Comparison of ENCODE assay signal across 20 mouse cellular contexts in genomic region chr12:16860533-16860932, GRCm38 (mm10). TPM values are rescaled to one million over a fixed set of nuclear protein-coding genes. Genes with fewer than 3 reads are reported as not detected.
DNase-seq lines count a peak whose midpoint lies in the region; ATAC-seq and TF ChIP-seq lines count a peak whose summit lies in the region.
"Had no signal": no experiment of that assay in that cellular context is flagged by ENCODE, and none has a peak within 500 bp of the region (broad histone marks: within the 10 kb centered on the region; RNA-seq: fewer than 3 reads in every experiment).

No protein-coding gene starts in this region.

- no peaks in the 10 kb centered on the region for H3K36me3 ChIP-seq in kidney, adult 2 months (ENCODE audit: control insufficient read depth, insufficient read depth, low read length)
- H3K36me3 ChIP-seq in kidney, postnatal 0 days (ENCODE audit: insufficient read depth, low read length): no peaks in the 10 kb centered on the region
- H3K36me3 ChIP-seq in limb, embryonic 10.5 days: no peaks in the 10 kb centered on the region
- no peaks in the 10 kb centered on the region for H3K36me3 ChIP-seq in stomach, embryonic 16.5 days (ENCODE audit: control insufficient read depth, insufficient read depth, low read length)
- H3K36me3 ChIP-seq in neural tube, embryonic 15.5 days: no peaks in the 10 kb centered on the region
- H3K36me3 ChIP-seq: forebrain, embryonic 12.5 days; heart, embryonic 12.5 days; hindbrain, embryonic 15.5 days had no signal

- no peaks in the 10 kb centered on the region for H3K27me3 ChIP-seq in kidney, adult 2 months (replicated peaks; ENCODE audit: control insufficient read depth, insufficient read depth, low read length)
- no peaks in the 10 kb centered on the region for H3K27me3 ChIP-seq in kidney, postnatal 0 days (ENCODE audit: insufficient read depth, low read length)
- no peaks in the 10 kb centered on the region for H3K27me3 ChIP-seq in limb, embryonic 10.5 days (ENCODE audit: low read depth, poor library complexity, severe bottlenecking)
- no peaks in the 10 kb centered on the region for H3K27me3 ChIP-seq in stomach, embryonic 16.5 days (ENCODE audit: control insufficient read depth, insufficient read depth, low read length)
- H3K27me3 ChIP-seq in neural tube, embryonic 15.5 days (replicated peaks): no peaks in the 10 kb centered on the region
- H3K27me3 ChIP-seq: forebrain, embryonic 12.5 days; heart, embryonic 12.5 days; hindbrain, embryonic 15.5 days had no signal

- 89% methylated on average over 1 of the region's 1 CpGs for WGBS in kidney, adult 2 months
- 68% methylated on average over 1 of the region's 1 CpGs for WGBS in kidney, postnatal 0 days
- WGBS in limb, embryonic 10.5 days: 80% methylated on average over 1 of the region's 1 CpGs
- 48% methylated on average over 1 of the region's 1 CpGs for WGBS in stomach, embryonic 16.5 days
- WGBS in neural tube, embryonic 15.5 days: 80% methylated on average over 1 of the region's 1 CpGs

- no peak for DNase-seq in kidney, adult 2 months
- DNase-seq in kidney, postnatal 25 days: no peak
- DNase-seq in kidney, postnatal 0 days (ENCODE audit: low spot score): no peak
- no peak for DNase-seq in kidney, postnatal 36 days
- DNase-seq in limb, embryonic 10.5 days (ENCODE audit: low spot score): no peak
- DNase-seq in urinary bladder, postnatal 10 days (ENCODE audit: low spot score): no peak
- DNase-seq: adrenal gland, adult 2 months; adrenal gland, postnatal 25 days; cerebellum, adult 18-20 months; cerebellum, adult 9-11 months; cerebellum, postnatal 36 days; gastrocnemius, postnatal 10 days; heart, adult 2 months; heart, postnatal 36 days had no signal

- peak overlapping the region; percentile 39; the same call in 1 of the 2 replicates for H3K27ac ChIP-seq in kidney, adult 2 months (ENCODE audit: insufficient read depth, low read depth, low read length)
- peak overlapping the region; percentile 78 for H3K27ac ChIP-seq in kidney, postnatal 0 days
- peak overlapping the region; percentile 72 for H3K27ac ChIP-seq in limb, embryonic 10.5 days
- peak overlapping the region; percentile 60 for H3K27ac ChIP-seq in stomach, embryonic 16.5 days (ENCODE audit: low read length)
- H3K27ac ChIP-seq in neural tube, embryonic 15.5 days (replicated peaks): no peak overlapping the region
- H3K27ac ChIP-seq: forebrain, embryonic 12.5 days; heart, adult 2 months; hindbrain, embryonic 15.5 days had no signal

- TF ChIP-seq POLR2A in kidney, adult 2 months (IDR thresholded peaks at IDR 0.05; ENCODE audit: low read depth, low read length): no peak

- no peaks in the 10 kb centered on the region for H3K9me3 ChIP-seq in kidney, postnatal 0 days (replicated peaks; ENCODE audit: low read length)
- no peaks in the 10 kb centered on the region for H3K9me3 ChIP-seq in limb, embryonic 10.5 days (replicated peaks)
- H3K9me3 ChIP-seq in stomach, embryonic 16.5 days (replicated peaks; ENCODE audit: control insufficient read depth, low read length): no peaks in the 10 kb centered on the region
- H3K9me3 ChIP-seq in neural tube, embryonic 15.5 days (replicated peaks): no peaks in the 10 kb centered on the region
- H3K9me3 ChIP-seq: forebrain, embryonic 12.5 days; heart, embryonic 12.5 days; hindbrain, embryonic 15.5 days had no signal

- no peak overlapping the region for H3K4me3 ChIP-seq in kidney, adult 2 months (ENCODE audit: insufficient read depth, low read depth, low read length)
- no peak overlapping the region for H3K4me3 ChIP-seq in kidney, postnatal 0 days (replicated peaks; ENCODE audit: low read depth, low read length)
- H3K4me3 ChIP-seq in limb, embryonic 10.5 days: no peak overlapping the region
- H3K4me3 ChIP-seq in stomach, embryonic 16.5 days (replicated peaks; ENCODE audit: low read length): no peak overlapping the region
- H3K4me3 ChIP-seq in neural tube, embryonic 15.5 days (replicated peaks): no peak overlapping the region
- H3K4me3 ChIP-seq: forebrain, embryonic 12.5 days; heart, adult 2 months; heart, embryonic 12.5 days; hindbrain, embryonic 15.5 days had no signal

- H3K4me1 ChIP-seq in kidney, adult 2 months (ENCODE audit: control insufficient read depth, insufficient read depth, low read length): no peaks in the 10 kb centered on the region
- H3K4me1 ChIP-seq in kidney, postnatal 0 days (replicated peaks; ENCODE audit: insufficient read depth, low read length): no peaks in the 10 kb centered on the region; the same call in 1 of the 2 replicates
- peaks cover 24% of the 10 kb centered on the region for H3K4me1 ChIP-seq in limb, embryonic 10.5 days
- no peaks in the 10 kb centered on the region; the same call in 1 of the 2 replicates for H3K4me1 ChIP-seq in stomach, embryonic 16.5 days (ENCODE audit: control insufficient read depth, insufficient read depth, low read length)
- H3K4me1 ChIP-seq in neural tube, embryonic 15.5 days: peaks cover 8% of the 10 kb centered on the region
- H3K4me1 ChIP-seq: heart, embryonic 12.5 days had no signal

- H3K9ac ChIP-seq in kidney, postnatal 0 days (ENCODE audit: low read depth, low read length): no peak overlapping the region
- no peak overlapping the region for H3K9ac ChIP-seq in stomach, embryonic 16.5 days (ENCODE audit: low read length)
- H3K9ac ChIP-seq in neural tube, embryonic 15.5 days (replicated peaks): no peak overlapping the region
- H3K9ac ChIP-seq: forebrain, embryonic 12.5 days; heart, embryonic 12.5 days; hindbrain, embryonic 15.5 days had no signal

- H3K4me2 ChIP-seq in kidney, postnatal 0 days (ENCODE audit: low read length): no peak overlapping the region
- H3K4me2 ChIP-seq in stomach, embryonic 16.5 days (ENCODE audit: low read depth, low read length): no peak overlapping the region
- H3K4me2 ChIP-seq in neural tube, embryonic 15.5 days: no peak overlapping the region
- H3K4me2 ChIP-seq: forebrain, embryonic 12.5 days; heart, embryonic 12.5 days; hindbrain, embryonic 15.5 days had no signal

- no peak for ATAC-seq in kidney, postnatal 0 days (replicated peaks; ENCODE audit: low FRiP score, low read depth)
- 0 out of 2 replicates have a peak, but pooled peaks have one; percentile 35 for ATAC-seq in stomach, embryonic 16.5 days (ENCODE audit: insufficient read depth, low FRiP score)
- ATAC-seq in neural tube, embryonic 15.5 days (ENCODE audit: low FRiP score): no peak
- ATAC-seq: forebrain, embryonic 16.5 days had no signal

- TF ChIP-seq CTCF in kidney, adult 2 months (conservative IDR thresholded peaks at IDR 0.05; ENCODE audit: insufficient read depth, insufficient read length, low read depth, low read length): no peak
- TF ChIP-seq CTCF in kidney, postnatal 0 days (IDR thresholded peaks at IDR 0.05; ENCODE audit: low read depth): no peak

RNA-seq across cellular contexts. Expression of gene Rock2, which starts 34.2 kb away (rescaled TPM):
- polyA plus RNA-seq in kidney, adult 2 months (2012; rRNA removed): 4.4 and 5.9 TPM in 2 replicates
- polyA plus RNA-seq in kidney, postnatal 0 days (2015; fragmentation: Nextera tagmentation; extraction: Ambion mirVana): 14.6 and 15.9 TPM in 2 replicates
- 10.1 and 12.5 TPM in 2 replicates for polyA plus RNA-seq in limb, embryonic 10.5 days (2016; fragmentation: Nextera tagmentation; extraction: Ambion mirVana)
- polyA plus RNA-seq in stomach, embryonic 16.5 days (2015; fragmentation: Nextera tagmentation; extraction: Ambion mirVana): 14.3 and 16.5 TPM in 2 replicates
- polyA plus RNA-seq in neural tube, embryonic 15.5 days (2015; fragmentation: Nextera tagmentation; extraction: Ambion mirVana): 13.5 and 13.7 TPM in 2 replicates

RNA-seq across cellular contexts. Expression of gene E2f6, which starts 49.8 kb away (rescaled TPM):
- polyA plus RNA-seq in kidney, adult 2 months (2012; rRNA removed): 14.7 and 15.5 TPM in 2 replicates
- polyA plus RNA-seq in kidney, postnatal 0 days (2015; fragmentation: Nextera tagmentation; extraction: Ambion mirVana): 25.3 and 26.8 TPM in 2 replicates
- polyA plus RNA-seq in limb, embryonic 10.5 days (2016; fragmentation: Nextera tagmentation; extraction: Ambion mirVana): 67.3 and 67.5 TPM in 2 replicates
- polyA plus RNA-seq in stomach, embryonic 16.5 days (2015; fragmentation: Nextera tagmentation; extraction: Ambion mirVana): 26.5 and 27.9 TPM in 2 replicates
- 26.3 and 31.2 TPM in 2 replicates for polyA plus RNA-seq in neural tube, embryonic 15.5 days (2015; fragmentation: Nextera tagmentation; extraction: Ambion mirVana)

RNA-seq across cellular contexts. Expression of gene Greb1, which starts 59.8 kb away (rescaled TPM):
- 0.59 and 0.94 TPM in 2 replicates for polyA plus RNA-seq in kidney, adult 2 months (2012; rRNA removed)
- polyA plus RNA-seq in kidney, postnatal 0 days (2015; fragmentation: Nextera tagmentation; extraction: Ambion mirVana): 1.3 and 2.0 TPM in 2 replicates
- polyA plus RNA-seq in limb, embryonic 10.5 days (2016; fragmentation: Nextera tagmentation; extraction: Ambion mirVana): 16.9 and 17.4 TPM in 2 replicates
- polyA plus RNA-seq in stomach, embryonic 16.5 days (2015; fragmentation: Nextera tagmentation; extraction: Ambion mirVana): 0.80 and 1.0 TPM in 2 replicates
- 0.67 and 1.9 TPM in 2 replicates for polyA plus RNA-seq in neural tube, embryonic 15.5 days (2015; fragmentation: Nextera tagmentation; extraction: Ambion mirVana)
